Mouse (Mus musculus) G1E (cell line): Measurements from ENCODE around the gene Bhlhe41.

Experiments
- CTCF ChIP-seq: IDR thresholded peaks from 2 replicates; pipeline ENCODE4 v1.5.1; 2012; ENCODE audit warnings: low read depth, low read length, inconsistent platforms, mixed read lengths
- GATA1 ChIP-seq: IDR thresholded peaks from 2 replicates; pipeline ENCODE4 v1.6.1; 2012; ENCODE audit warnings: borderline replicate concordance, low read length, inconsistent platforms, mixed read lengths
- GATA2 ChIP-seq: IDR thresholded peaks from 2 replicates; pipeline ENCODE4 v1.6.1; 2012; ENCODE audit warnings: low read depth, low read length, inconsistent platforms, borderline replicate concordance
- POLR2AphosphoS5 ChIP-seq: IDR thresholded peaks from 2 replicates; pipeline ENCODE4 v1.6.1; 2012; ENCODE audit warnings: low read depth, low read length, inconsistent platforms; ENCODE audit not compliant: insufficient replicate concordance

- no peak for TF ChIP-seq CTCF
- no peak for TF ChIP-seq GATA1
- TF ChIP-seq GATA2, result no peak
- TF ChIP-seq POLR2AphosphoS5, result no peak
These were observed 44.6 kb upstream of the Bhlhe41 start for GRCm38 (mm10) chr6:145909943-145910342.
